Mouse (Mus musculus) heart, embryonic 11.5 days (tissue): ENCODE measurements around the gene Rab43. TPM values are rescaled to one million over a fixed set of nuclear protein-coding genes. Genes with fewer than 3 reads are reported as not detected.

Experiments
- ATAC-seq: fragments of 200-750 bp; cut with Nextera tagmentation; replicated peaks from 2 replicates; pipeline ENCODE4 v1.8.0; 2017; ENCODE audit warnings: moderate library complexity; ENCODE audit not compliant: insufficient number of reproducible peaks, low FRiP score, low TSS enrichment
- H3K27ac ChIP-seq: fragments of 300-500 bp; sonication (generic); 2 replicates; pipeline ENCODE4 v1.5.1; 2014; ENCODE audit warnings: mild to moderate bottlenecking, low read depth, low read length
- H3K27me3 ChIP-seq: fragments of 300-500 bp; sonication (generic); 2 replicates; pipeline ENCODE4 v1.6.1; 2014; ENCODE audit warnings: mild to moderate bottlenecking, low read length, mixed read lengths; ENCODE audit not compliant: control insufficient read depth, insufficient read depth
- H3K36me3 ChIP-seq: fragments of 300-500 bp; sonication (generic); 2 replicates; pipeline ENCODE4 v1.6.1; 2014; ENCODE audit warnings: mild to moderate bottlenecking, low read length, moderate library complexity, mixed read lengths; ENCODE audit not compliant: control insufficient read depth, insufficient read depth
- H3K4me1 ChIP-seq: fragments of 300-500 bp; sonication (generic); 2 replicates; pipeline ENCODE4 v1.6.1; 2014; ENCODE audit warnings: low read length; ENCODE audit not compliant: control insufficient read depth, insufficient read depth
- H3K4me2 ChIP-seq: fragments of 300-500 bp; sonication (generic); 2 replicates; pipeline ENCODE4 v1.6.1; 2014; ENCODE audit warnings: mild to moderate bottlenecking, moderate library complexity
- H3K4me3 ChIP-seq: fragments of 300-500 bp; sonication (generic); 2 replicates; pipeline ENCODE4 v1.5.1; 2014; ENCODE audit warnings: low read depth, low read length
- H3K9ac ChIP-seq: fragments of 300-500 bp; sonication (generic); 2 replicates; pipeline ENCODE4 v1.6.1; 2014; ENCODE audit warnings: mild to moderate bottlenecking, low read depth, low read length, moderate library complexity
- H3K9me3 ChIP-seq: fragments of 300-500 bp; sonication (generic); replicated peaks from 2 replicates; pipeline ENCODE4 v1.6.1; 2016; ENCODE audit warnings: low read length; ENCODE audit not compliant: control insufficient read depth
- WGBS: fragments of 180-500 bp; shearing (Covaris S2); extraction: QIAGEN DNeasy Blood & Tissue Kit; methylation state at CpG from one replicate; pipeline ENCODE4 v1.1.7; 2014; ENCODE audit not compliant: insufficient replicate concordance; 5-methylcytosine and 5-hydroxymethylcytosine counted together
- polyA plus RNA-seq: library from polyadenylated mRNA; unstranded; fragments of >200 nt; fragmentation: Nextera tagmentation; extraction: Ambion mirVana; gene quantifications from 2 replicates; pipeline ENCODE4 v1.2.1, GENCODE M21; 2014

The Rab43 gene
- polyA plus RNA-seq, 1 experiment from 2014 or later, result 6.4 TPM

- no peak overlapping the region for H3K4me2 ChIP-seq
These were observed 5.9 kb downstream of the Rab43 start for GRCm38 (mm10) chr6:87806028-87806427.

GRCm38 (mm10) chr6:87805448-87805847, 6.5 kb downstream of the Rab43 start:
- H3K4me1 ChIP-seq, result no peaks in the 10 kb centered on the region
- ATAC-seq, result no peak
- WGBS, result 90% methylated on average over 7 of the region's 7 CpGs

More at GRCm38 (mm10) chr6:87806028-87806427, 5.9 kb downstream of the Rab43 start:
- H3K4me1 ChIP-seq, result no peaks in the 10 kb centered on the region
- no peak overlapping the region for H3K27ac ChIP-seq
- 61% methylated on average over 2 of the region's 2 CpGs for WGBS
- no peaks in the 10 kb centered on the region for H3K9me3 ChIP-seq
- H3K27me3 ChIP-seq, result no peaks in the 10 kb centered on the region
- no peak overlapping the region for H3K9ac ChIP-seq
- no peak for ATAC-seq
- no peaks in the 10 kb centered on the region for H3K36me3 ChIP-seq
- no peak overlapping the region for H3K4me3 ChIP-seq

GRCm38 (mm10) chr6:87804886-87805285, 7.1 kb downstream of the Rab43 start:
- H3K4me1 ChIP-seq, result no peaks in the 10 kb centered on the region
- H3K9ac ChIP-seq, result no peak overlapping the region
- H3K27ac ChIP-seq, result no peak overlapping the region
- H3K4me3 ChIP-seq, result no peak overlapping the region
- H3K9me3 ChIP-seq, result no peaks in the 10 kb centered on the region
- ATAC-seq, result no peak
- WGBS, result 78% methylated on average over 7 of the region's 7 CpGs
- no peaks in the 10 kb centered on the region for H3K27me3 ChIP-seq
- H3K4me2 ChIP-seq, result no peak overlapping the region
- H3K36me3 ChIP-seq, result no peaks in the 10 kb centered on the region

More at GRCm38 (mm10) chr6:87805448-87805847, 6.5 kb downstream of the Rab43 start:
- no peak overlapping the region for H3K4me3 ChIP-seq
- H3K9ac ChIP-seq, result no peak overlapping the region
- no peaks in the 10 kb centered on the region for H3K36me3 ChIP-seq
- H3K27ac ChIP-seq, result no peak overlapping the region
- H3K9me3 ChIP-seq, result no peaks in the 10 kb centered on the region
- no peaks in the 10 kb centered on the region for H3K27me3 ChIP-seq
- no peak overlapping the region for H3K4me2 ChIP-seq

- no peak overlapping the region for H3K9ac ChIP-seq
- H3K4me3 ChIP-seq, result no peak overlapping the region
- no peak overlapping the region for H3K27ac ChIP-seq
- WGBS, result 74% methylated on average over 1 of the region's 1 CpGs
- no peaks in the 10 kb centered on the region for H3K9me3 ChIP-seq
- ATAC-seq, result no peak
- no peak overlapping the region for H3K4me2 ChIP-seq
- 0 out of 2 replicates have a peak, but pooled peaks cover 3% of the 10 kb centered on the region for H3K4me1 ChIP-seq
- H3K27me3 ChIP-seq, result no peaks in the 10 kb centered on the region
- no peaks in the 10 kb centered on the region for H3K36me3 ChIP-seq
These were observed 7.9 kb downstream of the Rab43 start for GRCm38 (mm10) chr6:87804036-87804435.

- H3K4me2 ChIP-seq, result no peak overlapping the region
- H3K4me3 ChIP-seq, result no peak overlapping the region
- H3K9me3 ChIP-seq, result no peaks in the 10 kb centered on the region
- no peaks in the 10 kb centered on the region for H3K27me3 ChIP-seq
- H3K27ac ChIP-seq, result no peak overlapping the region
- WGBS, result 86% methylated on average over 7 of the region's 7 CpGs
- ATAC-seq, result no peak
- H3K4me1 ChIP-seq, result 0 out of 2 replicates have a peak, but pooled peaks cover 3% of the 10 kb centered on the region
- no peaks in the 10 kb centered on the region for H3K36me3 ChIP-seq
- H3K9ac ChIP-seq, result no peak overlapping the region
These were observed 9.5 kb downstream of the Rab43 start for GRCm38 (mm10) chr6:87802462-87802861.

- no peaks in the 10 kb centered on the region for H3K27me3 ChIP-seq
- H3K9me3 ChIP-seq, result no peaks in the 10 kb centered on the region
- no peak overlapping the region for H3K4me3 ChIP-seq
- no peak overlapping the region for H3K4me2 ChIP-seq
- no peak overlapping the region for H3K9ac ChIP-seq
- H3K4me1 ChIP-seq, result 0 out of 2 replicates have a peak, but pooled peaks cover 3% of the 10 kb centered on the region
- no peak overlapping the region for H3K27ac ChIP-seq
- H3K36me3 ChIP-seq, result no peaks in the 10 kb centered on the region
- no peak for ATAC-seq
- 64% methylated on average over 6 of the region's 6 CpGs for WGBS
These were observed 12.4 kb downstream of the Rab43 start for GRCm38 (mm10) chr6:87799576-87799975.

- no peaks in the 10 kb centered on the region for H3K27me3 ChIP-seq
- no peak for ATAC-seq
- H3K4me2 ChIP-seq, result no peak overlapping the region
- H3K9ac ChIP-seq, result no peak overlapping the region
- H3K4me3 ChIP-seq, result no peak overlapping the region
- H3K4me1 ChIP-seq, result 0 out of 2 replicates have a peak, but pooled peaks cover 3% of the 10 kb centered on the region
- 0 out of 2 replicates have a peak, but pooled peaks cover 2% of the 10 kb centered on the region for H3K36me3 ChIP-seq
- no peak overlapping the region for H3K27ac ChIP-seq
- no peaks in the 10 kb centered on the region for H3K9me3 ChIP-seq
- 30% methylated on average over 2 of the region's 2 CpGs for WGBS
These were observed 14.6 kb downstream of the Rab43 start for GRCm38 (mm10) chr6:87797321-87797720.

GRCm38 (mm10) chr6:87796251-87796880, 15.6 kb downstream of the Rab43 start:
- Histone ChIP-seq H3K4me3 (no peak overlapping the region), H3K27me3 (no peaks in the 10 kb centered on the region), H3K9me3 (no peaks in the 10 kb centered on the region), H3K4me1 (peaks cover 4% of the 10 kb centered on the region; the same call in 1 of the 2 replicates), H3K9ac (no peak overlapping the region), H3K4me2 (no peak overlapping the region), H3K27ac (no peak overlapping the region), H3K36me3 (peaks cover 6% of the 10 kb centered on the region; the same call in 1 of the 2 replicates)
- ATAC-seq, result no peak
- WGBS, result 83% methylated on average over 6 of the region's 6 CpGs
